Mouse (Mus musculus) right cerebral cortex, adult 18-20 months (tissue): ENCODE data around the gene Ahrr.

ENCODE experiments used
- DNase-seq: peaks from one replicate; pipeline ENCODE4 v3.0.0; 2022; ENCODE audit warnings: mixed read lengths

Ahrr gene

GRCm38 (mm10) chr13:74292167-74292566 lies at the start of gene Ahrr:
TSS of gene Ahrr (minus strand) at chr13:74292331.
- DNase-seq: peak; percentile 46

- no peak for DNase-seq
Observed at GRCm38 (mm10) chr13:74341036-74341435, 48.9 kb upstream of the Ahrr start.

DNA sequence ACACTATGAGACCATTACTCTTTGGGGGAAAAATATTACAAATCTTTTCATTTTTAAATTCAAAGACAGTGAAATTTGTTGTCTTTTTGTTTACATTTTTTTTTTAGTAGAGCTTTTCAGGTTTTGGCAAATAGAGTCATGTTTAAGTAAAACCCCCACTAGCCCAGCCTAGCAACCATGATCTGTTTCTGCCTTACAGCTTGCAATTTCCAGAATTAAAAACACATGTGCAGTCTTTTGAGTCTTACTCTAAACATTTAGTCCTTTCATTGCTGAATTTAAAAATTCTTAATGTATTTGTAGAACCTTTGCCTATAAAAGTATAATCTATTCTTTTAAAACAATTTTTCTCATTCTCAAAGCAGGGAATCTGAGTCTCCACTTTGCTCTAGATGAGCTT lies 37.2 kb upstream of the Ahrr start:
- no peak for DNase-seq

GRCm38 (mm10) chr13:74317170-74317849 lies 25.2 kb upstream of the Ahrr start, which contains the start of gene Pdcd6:
TSS of gene Pdcd6 (minus strand) at chr13:74317580.
- peak; percentile 96 for DNase-seq

DNA sequence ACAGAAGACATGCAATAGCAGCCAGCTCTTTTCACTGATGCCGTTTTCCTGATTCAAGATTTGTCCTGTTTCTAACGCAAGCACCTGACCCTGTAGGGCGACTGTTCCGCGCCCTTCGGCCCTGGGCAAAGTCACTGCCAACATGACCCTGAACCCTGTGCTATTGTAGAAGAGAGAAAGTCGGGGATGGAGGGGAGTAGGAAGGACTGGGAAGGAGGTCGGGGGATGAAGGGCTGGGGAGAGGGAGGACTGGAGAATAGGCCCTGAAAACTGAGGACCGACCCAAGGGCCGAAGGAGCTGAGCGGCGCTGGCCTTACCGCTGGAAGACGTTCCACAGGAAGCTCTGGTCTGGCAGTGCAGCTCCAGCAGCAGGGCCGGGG lies 24.6 kb upstream of the Ahrr start:
- DNase-seq: peak; percentile 13

GRCm38 (mm10) chr13:74316386-74316785 lies 24.3 kb upstream of the Ahrr start:
- DNase-seq: no peak

DNA sequence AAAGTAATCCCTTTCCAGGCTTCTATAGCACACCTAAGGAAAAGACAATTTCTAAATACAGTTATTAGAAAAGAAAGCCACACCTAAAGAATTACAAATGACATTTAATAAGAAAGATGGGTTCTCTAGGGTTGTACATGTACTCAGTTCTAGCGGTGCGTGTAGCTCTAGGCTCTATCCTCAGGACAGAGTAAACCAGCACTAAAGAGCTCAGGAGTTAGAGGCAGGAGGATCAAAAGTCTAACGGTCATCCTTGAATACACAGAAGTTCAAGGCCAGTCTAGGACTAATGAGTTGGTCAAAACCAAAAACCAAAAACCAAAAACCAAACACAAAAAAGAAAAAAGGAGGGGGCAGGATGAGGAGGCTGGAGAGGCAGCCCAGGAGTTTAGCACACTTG lies 22.5 kb upstream of the Ahrr start:
- DNase-seq: no peak

- no peak for DNase-seq
Observed at GRCm38 (mm10) chr13:74305780-74306179, 13.6 kb upstream of the Ahrr start.

DNA sequence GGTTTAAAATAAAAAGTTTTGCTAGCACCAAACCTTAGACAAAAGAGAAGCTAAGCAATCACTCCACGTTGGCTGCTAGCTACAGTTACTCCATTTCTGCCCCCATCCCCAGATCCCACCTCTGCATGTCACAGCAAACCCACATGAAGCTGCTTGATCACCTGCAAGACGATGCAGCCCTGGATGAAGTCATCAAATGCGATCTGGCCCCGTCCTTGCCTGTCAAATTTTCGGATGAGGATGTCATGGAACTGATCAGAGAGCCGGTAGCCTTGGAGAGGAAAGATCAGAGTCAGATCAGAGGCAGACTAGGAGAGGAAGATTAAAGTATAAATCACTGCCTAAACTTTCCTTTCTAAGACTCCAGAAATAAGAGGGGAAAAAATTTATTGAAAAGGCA lies 13.2 kb upstream of the Ahrr start:
- DNase-seq: no peak

DNA sequence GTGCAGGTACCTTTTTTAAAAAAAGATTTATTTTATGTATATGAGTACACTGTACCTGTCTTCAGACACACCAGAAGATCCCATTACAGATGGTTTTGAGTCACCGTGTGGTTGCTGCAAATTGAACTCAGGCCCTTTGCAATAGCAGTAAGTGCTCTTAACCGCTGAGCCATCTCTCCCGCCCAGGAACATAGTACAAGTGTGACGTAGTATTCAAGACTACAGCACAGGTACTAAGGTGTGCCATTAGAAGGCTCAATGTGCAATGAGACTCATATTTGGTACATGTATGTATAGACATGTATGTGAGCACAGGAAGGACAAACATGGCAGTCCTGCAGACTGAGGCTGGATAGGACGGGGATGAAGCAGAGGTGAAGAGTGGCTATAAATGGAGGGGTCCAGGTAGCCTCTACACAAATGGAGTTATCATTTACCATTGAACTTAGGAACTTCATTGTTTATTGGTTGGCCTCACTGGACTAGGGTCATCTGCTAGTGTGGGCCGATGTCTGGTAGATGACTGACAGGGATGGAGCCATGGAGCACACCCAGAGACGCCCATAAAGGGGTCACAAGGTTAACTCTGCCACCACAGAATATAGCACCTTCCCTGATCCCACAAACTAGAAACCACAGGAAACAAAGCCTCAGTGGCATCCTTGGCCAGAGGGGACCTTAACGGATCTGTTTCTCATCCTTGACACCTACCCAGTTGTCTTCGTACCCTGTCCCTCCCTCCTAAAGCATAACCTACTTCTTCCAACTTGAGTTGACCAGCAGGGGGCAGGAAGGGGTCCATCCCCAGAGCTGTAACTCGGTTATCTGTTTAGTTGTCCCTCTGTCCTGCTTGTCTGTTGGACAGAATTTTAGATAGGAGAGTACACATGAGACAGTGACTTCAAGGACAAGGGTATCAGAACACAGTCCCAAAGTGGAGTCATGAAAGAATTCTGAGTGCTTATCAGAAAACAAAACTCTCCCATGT lies 10.2 kb upstream of the Ahrr start:
- DNase-seq: no peak

- no peak for DNase-seq
Observed at GRCm38 (mm10) chr13:74301607-74301984, 9.5 kb upstream of the Ahrr start.

DNA sequence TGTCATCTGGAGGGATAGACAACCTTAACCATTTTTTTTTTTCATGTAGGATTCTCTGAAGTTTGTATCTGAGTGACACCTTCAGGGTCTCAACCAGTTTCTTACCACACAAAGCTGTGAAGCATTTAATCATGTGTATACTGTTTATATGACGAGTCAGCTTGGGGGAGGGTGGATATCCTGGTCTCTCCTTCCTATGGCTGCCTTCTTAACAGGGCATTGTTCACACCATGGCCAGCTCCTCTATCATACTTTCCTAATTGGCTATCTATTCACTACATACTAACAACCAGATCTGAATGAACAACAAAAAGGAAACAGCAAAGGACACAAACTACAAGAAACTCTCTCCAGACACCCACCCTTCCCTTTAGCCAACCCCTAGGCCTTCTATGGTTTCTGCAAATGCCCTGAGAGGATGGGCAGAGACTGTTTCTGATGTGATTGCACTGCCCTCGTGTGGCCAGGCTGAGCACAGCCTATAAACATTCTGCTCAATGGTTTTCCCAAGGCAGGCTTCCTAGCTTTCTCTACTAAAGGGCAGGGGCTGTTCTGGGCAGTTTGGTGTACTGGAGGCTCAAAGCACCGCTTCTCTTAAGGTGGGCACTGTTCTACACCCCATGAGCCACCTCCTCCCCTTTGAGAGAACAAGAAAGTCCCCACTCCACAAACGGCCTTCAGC lies 8.9 kb upstream of the Ahrr start:
- DNase-seq: peak; percentile 64

DNA sequence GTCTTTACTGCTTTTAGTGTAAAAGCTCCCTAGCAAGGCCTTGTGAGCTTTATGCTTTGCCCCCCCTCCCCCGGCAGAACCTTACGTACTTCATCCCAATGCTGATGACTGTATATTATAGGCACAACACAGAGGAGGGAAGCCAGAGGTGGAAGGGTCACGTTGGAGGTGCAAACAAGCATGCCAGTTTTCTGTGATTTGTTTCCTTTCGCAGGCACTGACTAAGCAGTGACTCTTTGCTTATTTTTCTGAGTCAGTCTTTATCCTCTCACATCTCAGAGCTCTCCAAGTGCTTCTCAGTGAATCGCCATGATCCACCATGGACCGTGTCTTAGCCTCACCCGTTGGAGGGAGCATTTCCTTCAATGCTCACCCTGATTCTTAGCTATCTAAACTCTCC lies 4.2 kb upstream of the Ahrr start:
- DNase-seq: no peak

DNA sequence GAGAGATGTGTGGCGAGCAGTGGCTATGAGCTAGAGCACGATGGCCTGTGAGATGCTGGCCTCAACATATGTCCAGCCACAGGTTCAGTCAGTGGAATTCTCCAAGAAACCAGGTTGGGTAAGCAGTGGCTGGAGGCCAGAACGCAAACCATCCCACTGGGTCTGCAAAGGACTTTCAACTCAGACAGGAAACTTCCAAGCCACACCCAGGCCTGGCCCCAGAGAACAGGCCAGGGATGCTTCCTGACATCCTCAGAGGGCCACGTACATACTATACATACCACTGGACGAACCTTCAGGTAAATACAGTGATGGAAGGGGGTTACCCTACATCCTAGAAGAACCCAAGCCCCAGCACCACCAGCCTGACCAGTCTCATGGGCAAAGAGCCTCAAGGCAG lies 2.5 kb downstream of the Ahrr start:
- DNase-seq: no peak

GRCm38 (mm10) chr13:74282299-74282698 lies 9.8 kb downstream of the Ahrr start:
- DNase-seq: no peak

DNA sequence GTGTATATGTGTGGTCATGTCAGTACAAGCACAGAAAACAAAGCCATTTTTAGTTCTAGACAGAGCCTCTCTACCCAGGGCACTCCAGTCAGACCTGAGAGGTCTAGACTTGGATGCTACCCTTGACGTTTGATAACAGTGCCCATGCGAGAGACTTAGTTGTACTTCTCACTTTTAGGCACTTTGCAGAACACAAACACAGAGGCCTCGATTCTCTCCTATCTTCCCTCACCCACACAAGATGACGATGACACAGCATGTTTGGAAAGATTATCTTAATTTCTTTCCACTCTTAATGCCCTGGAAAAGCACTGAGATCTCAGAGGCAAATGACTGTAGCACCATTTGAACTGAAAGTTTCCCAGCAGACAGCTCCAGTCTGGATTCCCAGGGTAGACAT lies 16.4 kb downstream of the Ahrr start:
- DNase-seq: no peak

- peak; percentile 30 for DNase-seq
Observed at GRCm38 (mm10) chr13:74260231-74260992, 31.7 kb downstream of the Ahrr start.

DNA sequence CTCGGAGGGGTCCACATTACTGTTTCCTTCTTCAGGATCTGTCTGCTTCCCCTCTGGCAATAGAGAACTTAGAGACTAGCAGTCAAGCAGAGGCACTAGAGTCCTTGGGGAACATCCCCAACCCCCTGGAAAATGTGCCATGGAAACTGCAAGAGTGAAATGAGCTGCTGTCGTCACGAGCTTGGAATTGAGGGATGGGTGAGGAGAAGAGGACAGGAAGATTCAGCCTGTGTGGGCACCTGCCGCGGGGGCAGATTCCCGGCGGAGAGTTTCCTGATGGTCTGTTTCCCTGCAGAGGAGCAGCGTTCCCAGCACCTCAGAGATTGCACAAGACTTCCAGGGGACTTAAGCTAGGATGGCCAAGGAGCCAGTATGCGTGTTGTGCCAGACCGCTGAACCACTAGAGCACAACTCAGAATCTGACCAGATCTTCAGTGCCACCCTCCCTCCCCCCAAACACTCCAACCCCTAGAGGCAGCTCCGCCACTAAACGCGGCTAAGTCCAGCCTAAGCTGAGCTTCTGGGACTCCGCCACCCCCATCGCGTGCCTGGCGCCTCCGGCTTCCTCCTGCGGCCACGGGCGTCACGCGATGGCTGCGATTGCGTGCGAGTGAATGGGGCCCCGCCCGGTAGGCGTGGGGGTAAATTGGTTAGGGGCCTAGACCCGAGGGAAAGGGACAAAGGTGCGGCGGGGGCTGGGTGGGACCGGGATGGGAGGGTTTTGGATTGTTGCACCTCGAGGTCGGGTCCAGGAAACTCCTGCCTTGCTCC lies 32.5 kb downstream of the Ahrr start:
- DNase-seq: peak; percentile 51

- DNase-seq: no peak
Observed at GRCm38 (mm10) chr13:74246494-74246893, 45.6 kb downstream of the Ahrr start.

DNA sequence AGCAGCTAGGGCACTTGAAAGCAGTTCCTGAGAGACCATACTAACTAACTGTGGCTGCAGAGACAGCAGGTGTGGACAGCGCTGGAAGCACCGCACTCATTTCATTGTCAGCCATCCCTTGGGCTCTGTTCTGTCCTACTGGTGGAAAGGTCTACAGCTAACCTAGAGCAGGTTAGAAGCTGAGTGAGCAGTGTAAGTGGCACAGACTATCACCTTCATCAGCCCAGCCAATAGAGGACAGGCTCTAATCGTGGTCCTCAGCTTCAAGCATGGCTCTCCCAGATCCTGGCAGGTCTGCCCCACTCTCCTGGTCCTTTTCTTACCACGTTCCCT lies 46.3 kb downstream of the Ahrr start:
- DNase-seq: no peak

DNA sequence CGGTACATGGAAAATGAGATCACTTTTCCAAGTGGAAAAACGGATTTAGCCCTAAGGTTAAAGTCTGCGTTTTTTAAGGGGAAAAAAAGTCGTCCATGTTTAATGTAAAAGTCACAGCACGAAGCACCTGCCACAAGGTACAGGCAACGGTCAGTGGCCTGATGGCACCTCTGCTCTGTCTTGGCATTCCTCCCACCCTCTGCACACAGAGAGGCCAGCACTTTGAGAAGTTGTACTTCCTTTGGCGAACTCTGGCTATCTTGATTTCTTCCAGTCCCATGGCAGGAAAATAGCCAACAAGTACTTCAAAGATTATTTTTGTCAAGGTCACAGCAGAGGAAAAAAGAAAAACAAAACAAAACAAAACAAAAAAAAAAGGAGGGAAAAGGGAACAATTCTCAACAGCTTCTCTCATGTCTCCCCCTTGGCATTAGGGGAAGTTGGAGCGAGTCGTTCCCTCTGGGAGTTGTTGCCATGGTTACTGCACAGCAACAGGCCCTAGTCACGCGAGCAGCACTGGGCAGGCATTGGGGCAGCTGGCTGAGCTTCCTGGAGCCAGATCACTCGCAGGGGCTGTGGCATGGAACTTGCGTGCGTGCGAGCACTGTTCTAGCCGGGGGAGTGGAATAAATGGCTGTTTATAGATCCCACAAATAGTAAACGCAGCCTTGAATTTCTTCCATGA lies 46.8 kb downstream of the Ahrr start:
- peak; percentile 71 for DNase-seq
